ENCODE assay signal across 31 mouse cellular contexts in the genomic region with DNA sequence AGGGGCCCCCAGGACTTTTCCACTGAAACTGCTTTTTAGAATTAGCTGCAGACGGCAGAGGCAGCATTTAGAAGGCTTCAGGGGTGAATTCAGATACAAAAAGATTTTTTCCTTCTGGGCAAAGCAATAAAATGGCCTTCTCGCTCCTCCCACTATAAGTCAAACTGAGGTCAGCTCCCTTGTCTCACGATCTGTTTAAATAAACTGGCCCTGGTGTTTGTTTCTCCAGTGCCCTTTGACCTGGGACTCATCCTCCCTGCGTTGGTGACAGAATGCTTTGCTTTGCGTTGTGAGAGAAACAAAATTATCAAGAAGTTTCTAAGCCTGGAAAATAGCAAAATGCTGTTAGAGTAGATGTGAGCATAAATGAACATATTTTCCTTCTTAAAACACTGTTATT.
DNase-seq lines count a peak whose midpoint lies in the region; ATAC-seq and TF ChIP-seq lines count a peak whose summit lies in the region.
"Had no signal": no experiment of that assay in that cellular context is flagged by ENCODE, and none has a peak within 500 bp of the region (broad histone marks: within the 10 kb centered on the region; RNA-seq: fewer than 3 reads in every experiment).

No protein-coding gene starts in this region.

- 0 out of 2 replicates have a peak overlapping the region, but pooled peaks have one; percentile 27 for H3K27ac ChIP-seq in intestine, embryonic 14.5 days (ENCODE audit: low read depth)
- H3K27ac ChIP-seq in intestine, postnatal 0 days (ENCODE audit: low read depth, low read length), result no peak overlapping the region
- H3K27ac ChIP-seq in lung, embryonic 14.5 days (ENCODE audit: low read depth), result no peak overlapping the region
- no peak overlapping the region for H3K27ac ChIP-seq in neural tube, embryonic 11.5 days (ENCODE audit: low read depth, low read length)
- H3K27ac ChIP-seq: gastrocnemius, adult 2 months; heart, adult 2 months; hindbrain, embryonic 10.5 days; hindbrain, embryonic 15.5 days; liver, embryonic 13.5 days; neural tube, embryonic 12.5 days had no signal

- no peaks in the 10 kb centered on the region for H3K27me3 ChIP-seq in intestine, embryonic 14.5 days (replicated peaks; ENCODE audit: control insufficient read depth, insufficient read depth, low read length)
- H3K27me3 ChIP-seq in intestine, postnatal 0 days (replicated peaks; ENCODE audit: control insufficient read depth, insufficient read depth, low read length), result no peaks in the 10 kb centered on the region
- no peaks in the 10 kb centered on the region for H3K27me3 ChIP-seq in lung, embryonic 14.5 days (ENCODE audit: insufficient read depth, low read length)
- H3K27me3 ChIP-seq in neural tube, embryonic 11.5 days (ENCODE audit: control insufficient read depth, insufficient read depth, low read length), result no peaks in the 10 kb centered on the region
- H3K27me3 ChIP-seq: heart, embryonic 12.5 days; hindbrain, embryonic 15.5 days; liver, embryonic 13.5 days; megakaryocyte, embryonic 14.5 days; neural tube, embryonic 12.5 days; Patski had no signal

- H3K9ac ChIP-seq in intestine, embryonic 14.5 days (ENCODE audit: low read length), result no peak overlapping the region
- no peak overlapping the region for H3K9ac ChIP-seq in intestine, postnatal 0 days (ENCODE audit: low read depth, low read length)
- no peak overlapping the region for H3K9ac ChIP-seq in lung, embryonic 14.5 days
- H3K9ac ChIP-seq in neural tube, embryonic 11.5 days (ENCODE audit: low read length), result no peak overlapping the region
- H3K9ac ChIP-seq: heart, embryonic 12.5 days; hindbrain, embryonic 15.5 days; liver, embryonic 13.5 days; neural tube, embryonic 12.5 days had no signal

- H3K4me2 ChIP-seq in intestine, embryonic 14.5 days (ENCODE audit: low read length), result no peak overlapping the region; the same call in 1 of the 2 replicates
- H3K4me2 ChIP-seq in intestine, postnatal 0 days (replicated peaks; ENCODE audit: low read depth), result no peak overlapping the region
- H3K4me2 ChIP-seq in lung, embryonic 14.5 days, result no peak overlapping the region
- H3K4me2 ChIP-seq in neural tube, embryonic 11.5 days (ENCODE audit: low read depth), result no peak overlapping the region
- H3K4me2 ChIP-seq: heart, embryonic 12.5 days; hindbrain, embryonic 15.5 days; liver, embryonic 13.5 days; neural tube, embryonic 12.5 days had no signal

- TF ChIP-seq CTCF in intestine, postnatal 0 days (IDR thresholded peaks at IDR 0.05; ENCODE audit: low read depth), result no peak
- no peak for TF ChIP-seq CTCF in lung, embryonic 14.5 days (IDR thresholded peaks at IDR 0.05; ENCODE audit: low read depth)

- peak; percentile 62 for DNase-seq in intestine, embryonic 14.5 days (ENCODE audit: low spot score)
- DNase-seq in lung, embryonic 14.5 days, result peak; percentile 69
- no peak for DNase-seq in lung, postnatal 25 days (ENCODE audit: low spot score)
- peak; percentile 34 for DNase-seq in neural tube, embryonic 11.5 days (ENCODE audit: low spot score)
- DNase-seq in neural tube, embryonic 10.5 days (ENCODE audit: extremely low spot score, low spot score), result no peak
- DNase-seq in mesoderm, embryonic 11.5 days (ENCODE audit: low read depth, low spot score), result peak; percentile 72
- DNase-seq in thymus, adult 18-20 months, result no peak
- DNase-seq: adrenal gland, postnatal 10 days; cerebellum, adult 8-10 months; cerebellum, postnatal 25 days; gastrocnemius, adult 2 months; gastrocnemius, postnatal 36 days; heart, adult 2 months; heart, postnatal 14 days; kidney, adult 2 months; kidney, postnatal 14 days; layer of hippocampus, adult 9-11 months; liver, embryonic 13.5 days; midbrain, embryonic 14.5 days; thymus, adult 2 months; thymus, postnatal 36 days had no signal

- 6% methylated on average over 5 of the region's 5 CpGs for WGBS in intestine, embryonic 14.5 days
- WGBS in intestine, postnatal 0 days, result 13% methylated on average over 5 of the region's 5 CpGs
- WGBS in lung, embryonic 14.5 days, result 13% methylated on average over 5 of the region's 5 CpGs
- 5% methylated on average over 5 of the region's 5 CpGs for WGBS in neural tube, embryonic 11.5 days

- H3K4me1 ChIP-seq in intestine, embryonic 14.5 days (replicated peaks; ENCODE audit: control insufficient read depth, insufficient read depth, low read length), result peaks cover 60% of the 10 kb centered on the region
- no peaks in the 10 kb centered on the region for H3K4me1 ChIP-seq in intestine, postnatal 0 days (replicated peaks; ENCODE audit: control insufficient read depth, insufficient read depth, low read length)
- H3K4me1 ChIP-seq in lung, embryonic 14.5 days (ENCODE audit: insufficient read depth), result peaks cover 16% of the 10 kb centered on the region; the same call in 1 of the 2 replicates
- peaks cover 36% of the 10 kb centered on the region for H3K4me1 ChIP-seq in neural tube, embryonic 11.5 days (ENCODE audit: control insufficient read depth, insufficient read depth, low read length)

- ATAC-seq in intestine, embryonic 14.5 days (replicated peaks; ENCODE audit: low FRiP score, low TSS enrichment, low read depth), result no peak
- no peak for ATAC-seq in intestine, postnatal 0 days
- ATAC-seq in lung, embryonic 14.5 days (ENCODE audit: insufficient read depth), result no peak
- ATAC-seq in neural tube, embryonic 11.5 days (ENCODE audit: insufficient read depth, low FRiP score, low TSS enrichment), result no peak
- ATAC-seq: forebrain, embryonic 16.5 days; inflammation-experienced regulatory T-cells, adult 6 months; Patski had no signal

- H3K9me3 ChIP-seq in intestine, embryonic 14.5 days (ENCODE audit: control insufficient read depth, low read length), result no peaks in the 10 kb centered on the region
- no peaks in the 10 kb centered on the region for H3K9me3 ChIP-seq in intestine, postnatal 0 days (ENCODE audit: control insufficient read depth)
- H3K9me3 ChIP-seq in lung, embryonic 14.5 days (ENCODE audit: low read depth, low read length), result no peaks in the 10 kb centered on the region
- no peaks in the 10 kb centered on the region for H3K9me3 ChIP-seq in neural tube, embryonic 11.5 days (ENCODE audit: control insufficient read depth, low read length)
- H3K9me3 ChIP-seq: heart, embryonic 12.5 days; hindbrain, embryonic 10.5 days; hindbrain, embryonic 15.5 days; liver, embryonic 13.5 days; megakaryocyte, embryonic 14.5 days; neural tube, embryonic 12.5 days had no signal

- peaks cover 26% of the 10 kb centered on the region for H3K36me3 ChIP-seq in intestine, embryonic 14.5 days (ENCODE audit: control insufficient read depth, insufficient read depth, low read length)
- H3K36me3 ChIP-seq in intestine, postnatal 0 days (ENCODE audit: control insufficient read depth, insufficient read depth), result no peaks in the 10 kb centered on the region
- peaks cover 21% of the 10 kb centered on the region for H3K36me3 ChIP-seq in lung, embryonic 14.5 days (ENCODE audit: insufficient read depth)
- no peaks in the 10 kb centered on the region for H3K36me3 ChIP-seq in neural tube, embryonic 11.5 days (ENCODE audit: control insufficient read depth, insufficient read depth, low read length)
- H3K36me3 ChIP-seq: hindbrain, embryonic 15.5 days; liver, embryonic 13.5 days; neural tube, embryonic 12.5 days had no signal

- H3K4me3 ChIP-seq in intestine, embryonic 14.5 days (ENCODE audit: low read depth, low read length), result no peak overlapping the region
- no peak overlapping the region for H3K4me3 ChIP-seq in intestine, postnatal 0 days (ENCODE audit: low read depth, low read length)
- no peak overlapping the region for H3K4me3 ChIP-seq in lung, embryonic 14.5 days (ENCODE audit: low read depth, low read length)
- no peak overlapping the region for H3K4me3 ChIP-seq in neural tube, embryonic 11.5 days (ENCODE audit: low read depth, low read length)
- H3K4me3 ChIP-seq: erythroblast, embryonic 14.5 days; gastrocnemius, adult 2 months; heart, adult 2 months; heart, embryonic 12.5 days; hindbrain, embryonic 10.5 days; hindbrain, embryonic 15.5 days; liver, embryonic 13.5 days; megakaryocyte, embryonic 14.5 days; neural tube, embryonic 12.5 days had no signal

Comparison
In these comparisons a context has a peak if more than half of its experiments do, and no peak if none do; other contexts are left out.
1. DNase-seq: peak in intestine, embryonic 14.5 days (single experiment), lung, embryonic 14.5 days (single experiment), neural tube, embryonic 11.5 days (single experiment) and mesoderm, embryonic 11.5 days (single experiment); none in lung, postnatal 25 days (single experiment), neural tube, embryonic 10.5 days (single experiment) and thymus, adult 18-20 months (0 of 2).